Mouse (Mus musculus) gastrocnemius, adult 8-10 months (tissue): ENCODE measurements around the gene A230072I06Rik. TPM values are rescaled to one million over a fixed set of nuclear protein-coding genes. Genes with fewer than 3 reads are reported as not detected.

Experiments used
- DNase-seq, 2 experiments: peaks; one replicate each; pipeline ENCODE4 v3.0.0; 2022; ENCODE audit warnings: low spot score in 2 of 2
- total RNA-seq, 4 experiments: library from RNA; stranded (reverse); gene quantifications; 2 replicates each; pipeline ENCODE4 v1.2.4; 2022

Gene A230072I06Rik
- total RNA-seq, 4 experiments from 2014 or later = not detected

GRCm38 (mm10) chr8:12323238-12323637 lies 44.6 kb downstream of the A230072I06Rik start:
- no peak for DNase-seq

- DNase-seq = no peak
Observed at GRCm38 (mm10) chr8:12324561-12324960, 45.9 kb downstream of the A230072I06Rik start.

GRCm38 (mm10) chr8:12324991-12325601 lies 46.5 kb downstream of the A230072I06Rik start:
- DNase-seq = no peak

GRCm38 (mm10) chr8:12327187-12327586 lies 48.6 kb downstream of the A230072I06Rik start:
- no peak for DNase-seq

- DNase-seq = no peak
Observed at GRCm38 (mm10) chr8:12327707-12328471, 49.3 kb downstream of the A230072I06Rik start.

GRCm38 (mm10) chr8:12328476-12328875 lies 49.9 kb downstream of the A230072I06Rik start:
- no peak for DNase-seq

- DNase-seq = no peak
Observed at GRCm38 (mm10) chr8:12330066-12330465, 51.4 kb downstream of the A230072I06Rik start.

Other genes with a start within 250 kb of the A230072I06Rik start
- gene Sox1, start 116.5 kb downstream of the A230072I06Rik start, total RNA-seq = not detected